Mouse (Mus musculus) frontal cortex, postnatal 36 days (tissue): Measurements from ENCODE around the gene Zfp276.
A peak's percentile ranks its signal among the peaks of the same experiment; 100 is the strongest.

Source experiments
- DNase-seq, 2 experiments: peaks; one replicate each; pipeline ENCODE4 v3.0.0; 2022; ENCODE audit warnings: low spot score in 2 of 2

Zfp276 gene

GRCm38 (mm10) chr8:123290679-123291078 is 36.7 kb downstream of the Zfp276 start:
- DNase-seq, result no peak

GRCm38 (mm10) chr8:123291716-123292115 is 37.7 kb downstream of the Zfp276 start:
- DNase-seq, result no peak

- DNase-seq, result no peak
These were observed 38.3 kb downstream of the Zfp276 start for GRCm38 (mm10) chr8:123292281-123292680.

- DNase-seq, result no peak
These were observed 38.8 kb downstream of the Zfp276 start for GRCm38 (mm10) chr8:123292785-123293184.

GRCm38 (mm10) chr8:123298301-123298700 is 44.3 kb downstream of the Zfp276 start:
- DNase-seq, result no peak

GRCm38 (mm10) chr8:123308738-123309137 is 54.7 kb downstream of the Zfp276 start:
- DNase-seq, result no peak

GRCm38 (mm10) chr8:123317781-123318466 is 63.9 kb downstream of the Zfp276 start:
- no peak for DNase-seq

GRCm38 (mm10) chr8:123318467-123318911 is 64.5 kb downstream of the Zfp276 start, which contains the start of gene Fanca:
Fanca (minus strand) TSS chr8:123318576.
- peak; percentile 85 to 89 for DNase-seq
